Mouse (Mus musculus) neural tube, embryonic 15.5 days (tissue): ENCODE measurements around the gene Ap5z1. TPM values are rescaled to one million over a fixed set of nuclear protein-coding genes. Genes with fewer than 3 reads are reported as not detected.

Experiments
- ATAC-seq: fragments of 200-750 bp; cut with Nextera tagmentation; 2 replicates; pipeline ENCODE4 v1.8.0; 2017; ENCODE audit warnings: mild to moderate bottlenecking, moderate TSS enrichment, moderate library complexity; ENCODE audit not compliant: low FRiP score
- H3K27ac ChIP-seq: fragments of 300-500 bp; sonication (generic); replicated peaks from 2 replicates; pipeline ENCODE4 v1.5.1; 2015; ENCODE audit warnings: mild to moderate bottlenecking, inconsistent platforms
- H3K27me3 ChIP-seq: fragments of 300-500 bp; sonication (generic); replicated peaks from 2 replicates; pipeline ENCODE4 v1.6.1; 2015; ENCODE audit warnings: inconsistent platforms
- H3K36me3 ChIP-seq: fragments of 300-500 bp; sonication (generic); 2 replicates; pipeline ENCODE4 v1.6.1; 2015; ENCODE audit warnings: inconsistent platforms
- H3K4me1 ChIP-seq: fragments of 300-500 bp; sonication (generic); 2 replicates; pipeline ENCODE4 v1.6.1; 2015; ENCODE audit warnings: inconsistent platforms
- H3K4me2 ChIP-seq: fragments of 300-500 bp; sonication (generic); 2 replicates; pipeline ENCODE4 v1.6.1; 2015; ENCODE audit warnings: inconsistent platforms, mild to moderate bottlenecking, moderate library complexity
- H3K4me3 ChIP-seq: fragments of 300-500 bp; sonication (generic); replicated peaks from 2 replicates; pipeline ENCODE4 v1.5.1; 2015; ENCODE audit warnings: mild to moderate bottlenecking, inconsistent platforms
- H3K9ac ChIP-seq: fragments of 300-500 bp; sonication (generic); replicated peaks from 2 replicates; pipeline ENCODE4 v1.6.1; 2015; ENCODE audit warnings: mild to moderate bottlenecking, inconsistent platforms
- H3K9me3 ChIP-seq: fragments of 300-500 bp; sonication (generic); replicated peaks from 2 replicates; pipeline ENCODE4 v1.6.1; 2016; ENCODE audit warnings: inconsistent platforms
- WGBS: fragments of 180-500 bp; shearing (Covaris S2); methylation state at CpG from one replicate; pipeline ENCODE4 v1.1.7; 2015; ENCODE audit warnings: mixed read lengths; 5-methylcytosine and 5-hydroxymethylcytosine counted together
- polyA plus RNA-seq: library from polyadenylated mRNA; unstranded; fragments of >200 nt; fragmentation: Nextera tagmentation; extraction: Ambion mirVana; gene quantifications from 2 replicates; pipeline ENCODE4 v1.2.1, GENCODE M21; 2015

Ap5z1 gene
- polyA plus RNA-seq, 1 experiment from 2014 or later: 12.4 TPM

DNA sequence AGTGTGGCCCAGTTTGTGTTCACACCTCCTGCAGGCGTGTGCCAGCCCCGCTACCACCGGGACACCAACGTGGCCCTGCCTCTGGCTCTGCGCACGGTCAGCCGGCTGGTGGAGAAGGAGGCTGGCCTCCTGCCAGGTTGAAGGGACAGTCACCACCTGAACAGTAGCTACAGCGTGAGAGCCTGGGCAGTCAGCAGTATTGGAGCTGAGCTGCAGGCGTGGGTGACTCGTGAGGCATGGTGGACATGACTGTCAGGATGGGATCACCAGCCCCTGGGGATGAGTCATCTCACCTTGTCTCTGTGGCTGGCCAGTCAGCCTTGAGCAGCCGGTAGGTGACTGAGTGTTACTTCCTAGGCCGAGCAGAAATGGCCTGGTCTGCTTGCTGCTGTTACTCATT is 13.6 kb downstream of the Ap5z1 start:
- 82% methylated on average over 12 of the region's 12 CpGs for WGBS
- H3K9ac ChIP-seq: no peak overlapping the region

DNA sequence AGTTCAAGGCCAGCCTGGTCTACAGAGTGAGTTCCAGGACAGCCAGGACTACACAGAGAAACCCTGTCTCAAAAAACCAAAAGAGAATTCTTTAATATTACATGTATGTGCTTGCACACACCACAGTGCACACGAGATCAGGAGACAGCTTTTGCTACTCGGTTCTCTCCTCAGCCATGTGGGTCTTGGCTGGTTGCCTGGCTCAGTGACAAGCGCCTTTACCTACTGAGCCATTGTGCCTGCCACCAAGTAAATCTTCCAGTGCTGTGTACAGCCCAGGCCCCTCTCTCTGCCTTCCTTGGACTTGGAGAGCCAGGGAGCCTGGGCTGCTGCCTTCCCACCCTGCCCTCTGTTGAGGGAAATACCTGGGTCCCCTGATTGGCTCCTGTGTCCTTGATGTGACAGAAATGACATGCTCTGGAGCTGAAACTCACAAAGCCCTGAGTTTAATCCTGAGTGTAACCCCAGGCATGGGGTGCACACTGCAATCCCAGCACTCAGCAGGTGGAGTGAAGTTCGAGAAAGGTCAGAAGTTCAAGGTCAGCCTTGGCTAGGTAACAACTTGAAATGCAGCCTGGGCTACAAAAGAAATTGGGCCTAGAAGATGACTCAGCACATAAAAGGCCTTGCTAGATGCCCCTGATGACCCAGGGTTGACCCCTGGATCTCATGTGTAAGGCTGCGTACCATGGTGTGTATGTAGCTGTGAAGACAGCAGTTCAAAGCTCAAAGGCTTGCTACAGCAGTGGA is 14.3 kb downstream of the Ap5z1 start:
- H3K4me2 ChIP-seq: no peak overlapping the region
- no peak for ATAC-seq
- H3K27me3 ChIP-seq: no peaks in the 10 kb centered on the region
- H3K9me3 ChIP-seq: no peaks in the 10 kb centered on the region
- H3K4me1 ChIP-seq: peaks cover 10% of the 10 kb centered on the region; the same call in 1 of the 2 replicates
- H3K27ac ChIP-seq: no peak overlapping the region
- H3K4me3 ChIP-seq: no peak overlapping the region
- H3K36me3 ChIP-seq: no peaks in the 10 kb centered on the region; the same call in 1 of the 2 replicates
- WGBS: 84% methylated on average over 5 of the region's 5 CpGs
- H3K9ac ChIP-seq: no peak overlapping the region

More for the DNA sequence above, 13.6 kb downstream of the Ap5z1 start:
- no peaks in the 10 kb centered on the region for H3K36me3 ChIP-seq
- peaks cover 10% of the 10 kb centered on the region; the same call in 1 of the 2 replicates for H3K4me1 ChIP-seq
- no peaks in the 10 kb centered on the region for H3K9me3 ChIP-seq
- H3K27me3 ChIP-seq: no peaks in the 10 kb centered on the region
- no peak for ATAC-seq
- no peak overlapping the region for H3K27ac ChIP-seq
- no peak overlapping the region for H3K4me3 ChIP-seq
- no peak overlapping the region for H3K4me2 ChIP-seq

GRCm38 (mm10) chr5:142478829-142479435 is 15.2 kb downstream of the Ap5z1 start:
- Histone ChIP-seq H3K9ac (no peak overlapping the region), H3K36me3 (no peaks in the 10 kb centered on the region; the same call in 1 of the 2 replicates), H3K4me2 (peak overlapping the region; percentile 37), H3K27ac (no peak overlapping the region), H3K4me3 (no peak overlapping the region), H3K27me3 (no peaks in the 10 kb centered on the region), H3K4me1 (peaks cover 3% of the 10 kb centered on the region; the same call in 1 of the 2 replicates), H3K9me3 (no peaks in the 10 kb centered on the region)
- 28% methylated on average over 17 of the region's 17 CpGs for WGBS
- peak; percentile 56 for ATAC-seq

GRCm38 (mm10) chr5:142482512-142482911 is 18.8 kb downstream of the Ap5z1 start:
- H3K36me3 ChIP-seq: peaks cover 4% of the 10 kb centered on the region; the same call in 1 of the 2 replicates
- H3K9ac ChIP-seq: no peak overlapping the region
- H3K27me3 ChIP-seq: no peaks in the 10 kb centered on the region
- H3K4me3 ChIP-seq: no peak overlapping the region
- no peaks in the 10 kb centered on the region for H3K9me3 ChIP-seq
- 61% methylated on average over 2 of the region's 2 CpGs for WGBS
- no peak overlapping the region for H3K4me2 ChIP-seq
- peaks cover 3% of the 10 kb centered on the region; the same call in 1 of the 2 replicates for H3K4me1 ChIP-seq
- no peak overlapping the region for H3K27ac ChIP-seq
- ATAC-seq: no peak

- H3K9me3 ChIP-seq: no peaks in the 10 kb centered on the region
- 93% methylated on average over 5 of the region's 5 CpGs for WGBS
Observed at GRCm38 (mm10) chr5:142483581-142483980, 19.8 kb downstream of the Ap5z1 start.

DNA sequence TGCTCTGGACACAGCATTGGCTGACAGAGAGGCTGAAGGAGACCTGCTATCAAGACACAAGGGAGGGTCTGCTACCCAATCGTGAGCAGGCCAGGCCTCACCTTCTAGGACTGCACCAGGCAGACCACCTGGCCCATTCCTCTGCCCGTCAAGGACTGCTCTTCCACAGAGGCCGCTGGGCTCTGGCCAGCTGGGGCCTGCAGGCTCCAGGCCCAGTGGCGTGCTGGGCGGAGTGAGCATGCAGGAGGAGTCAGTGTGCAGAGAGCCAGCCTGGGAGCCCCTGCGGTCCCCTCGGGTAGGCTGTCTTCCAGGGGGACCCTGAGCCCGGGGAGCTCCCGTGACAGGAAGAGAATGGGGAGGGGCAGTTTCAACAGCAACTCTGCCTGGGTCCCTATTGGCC is 22.9 kb downstream of the Ap5z1 start:
- no peaks in the 10 kb centered on the region for H3K4me1 ChIP-seq
- ATAC-seq: no peak

More at GRCm38 (mm10) chr5:142483581-142483980, 19.8 kb downstream of the Ap5z1 start:
- Histone ChIP-seq H3K4me3 (no peak overlapping the region), H3K27ac (no peak overlapping the region), H3K36me3 (peaks cover 9% of the 10 kb centered on the region; the same call in 1 of the 2 replicates), H3K27me3 (no peaks in the 10 kb centered on the region), H3K4me1 (peaks cover 3% of the 10 kb centered on the region; the same call in 1 of the 2 replicates), H3K4me2 (no peak overlapping the region), H3K9ac (no peak overlapping the region)
- ATAC-seq: no peak

GRCm38 (mm10) chr5:142489955-142490707 is 26.4 kb downstream of the Ap5z1 start:
- Histone ChIP-seq H3K4me1 (no peaks in the 10 kb centered on the region), H3K9ac (no peak overlapping the region), H3K27me3 (no peaks in the 10 kb centered on the region), H3K9me3 (no peaks in the 10 kb centered on the region), H3K4me3 (no peak overlapping the region), H3K27ac (no peak overlapping the region), H3K4me2 (no peak overlapping the region), H3K36me3 (peaks cover 16% of the 10 kb centered on the region)
- no peak for ATAC-seq
- 76% methylated on average over 9 of the region's 9 CpGs for WGBS

More for the DNA sequence above, 22.9 kb downstream of the Ap5z1 start:
- Histone ChIP-seq H3K9ac (no peak overlapping the region), H3K9me3 (no peaks in the 10 kb centered on the region), H3K4me3 (no peak overlapping the region), H3K27me3 (no peaks in the 10 kb centered on the region), H3K36me3 (peaks cover 9% of the 10 kb centered on the region; the same call in 1 of the 2 replicates), H3K27ac (no peak overlapping the region), H3K4me2 (no peak overlapping the region)
- WGBS: 68% methylated on average over 9 of the region's 9 CpGs

GRCm38 (mm10) chr5:142493307-142493706 is 29.6 kb downstream of the Ap5z1 start:
- Histone ChIP-seq H3K27me3 (no peaks in the 10 kb centered on the region), H3K36me3 (peaks cover 15% of the 10 kb centered on the region), H3K4me1 (0 out of 2 replicates have a peak, but pooled peaks cover 2% of the 10 kb centered on the region), H3K9ac (no peak overlapping the region), H3K27ac (no peak overlapping the region), H3K4me2 (no peak overlapping the region), H3K9me3 (no peaks in the 10 kb centered on the region), H3K4me3 (no peak overlapping the region)
- WGBS: 92% methylated on average over 3 of the region's 3 CpGs
- ATAC-seq: no peak

GRCm38 (mm10) chr5:142495321-142496096 is 31.8 kb downstream of the Ap5z1 start:
- Histone ChIP-seq H3K36me3 (peaks cover 15% of the 10 kb centered on the region), H3K27me3 (no peaks in the 10 kb centered on the region), H3K27ac (no peak overlapping the region), H3K4me3 (no peak overlapping the region), H3K4me1 (0 out of 2 replicates have a peak, but pooled peaks cover 2% of the 10 kb centered on the region), H3K9ac (no peak overlapping the region), H3K4me2 (no peak overlapping the region), H3K9me3 (no peaks in the 10 kb centered on the region)
- WGBS: 55% methylated on average over 14 of the region's 14 CpGs
- ATAC-seq: no peak

- H3K9me3 ChIP-seq: no peaks in the 10 kb centered on the region
- no peak overlapping the region for H3K4me2 ChIP-seq
- no peak overlapping the region for H3K4me3 ChIP-seq
- no peak overlapping the region for H3K9ac ChIP-seq
- peaks cover 17% of the 10 kb centered on the region for H3K36me3 ChIP-seq
- H3K27me3 ChIP-seq: no peaks in the 10 kb centered on the region
- peaks cover 8% of the 10 kb centered on the region; the same call in 1 of the 2 replicates for H3K4me1 ChIP-seq
- ATAC-seq: no peak
- WGBS: 44% methylated on average over 3 of the region's 3 CpGs
- H3K27ac ChIP-seq: no peak overlapping the region
Observed at GRCm38 (mm10) chr5:142498964-142499363, 35.2 kb downstream of the Ap5z1 start.

GRCm38 (mm10) chr5:142500918-142501317 is 37.2 kb downstream of the Ap5z1 start:
- WGBS: 78% methylated on average over 10 of the region's 10 CpGs
- H3K9ac ChIP-seq: no peak overlapping the region
- H3K4me2 ChIP-seq: no peak overlapping the region
- no peak overlapping the region for H3K4me3 ChIP-seq
- no peaks in the 10 kb centered on the region for H3K27me3 ChIP-seq
- H3K36me3 ChIP-seq: peaks cover 11% of the 10 kb centered on the region; the same call in 1 of the 2 replicates
- no peak overlapping the region for H3K27ac ChIP-seq
- peaks cover 6% of the 10 kb centered on the region; the same call in 1 of the 2 replicates for H3K4me1 ChIP-seq
- no peaks in the 10 kb centered on the region for H3K9me3 ChIP-seq
- ATAC-seq: no peak
